Mouse (Mus musculus) embryonic facial prominence, embryonic 14.5 days (tissue): ENCODE data around the gene Ccdc173. TPM values are rescaled to one million over a fixed set of nuclear protein-coding genes. Genes with fewer than 3 reads are reported as not detected.

Experiments used
- polyA plus RNA-seq: library from polyadenylated mRNA; unstranded; fragments of >200 nt; fragmentation: Nextera tagmentation; extraction: Ambion mirVana; gene quantifications from 2 replicates; pipeline ENCODE4 v1.2.1, GENCODE M21; 2014

Ccdc173 gene
- polyA plus RNA-seq, 1 experiment from 2014 or later: 2.2 TPM

Other genes starting within 250 kb of the Ccdc173 start
- gene Lrp2, start 203.5 kb downstream of the Ccdc173 start, polyA plus RNA-seq: 0.63 and 1.3 TPM in 2 replicates
- 16.4 and 16.6 TPM in 2 replicates for gene Bbs5, start 142.4 kb downstream of the Ccdc173 start, polyA plus RNA-seq
- gene Klhl41, start 119.5 kb downstream of the Ccdc173 start, polyA plus RNA-seq: 25.5 and 34.1 TPM in 2 replicates
- gene Fastkd1, start 76.1 kb downstream of the Ccdc173 start, polyA plus RNA-seq: 10.9 and 11.9 TPM in 2 replicates
- gene Ppig, start 67.0 kb downstream of the Ccdc173 start, polyA plus RNA-seq: 119 and 127 TPM in 2 replicates
- gene Phospho2, start within 50 bp of the Ccdc173 start, polyA plus RNA-seq: 24.9 and 27.0 TPM in 2 replicates
- gene Klhl23, start 32.4 kb upstream of the Ccdc173 start, polyA plus RNA-seq: 20.8 and 22.3 TPM in 2 replicates
- 293 and 303 TPM in 2 replicates for gene Ssb, start 72.0 kb upstream of the Ccdc173 start, polyA plus RNA-seq
- gene Mettl5, start 96.0 kb upstream of the Ccdc173 start, polyA plus RNA-seq: 30.9 and 34.0 TPM in 2 replicates
- gene Ubr3, start 107.7 kb upstream of the Ccdc173 start, polyA plus RNA-seq: 17.3 and 19.4 TPM in 2 replicates
- gene Myo3b, start 249.6 kb upstream of the Ccdc173 start, polyA plus RNA-seq: 0.04 TPM in 1 of 2 replicates, not detected in the other